Mouse (Mus musculus): ENCODE measurements around the gene Fcer2a. TPM values are rescaled to one million over a fixed set of nuclear protein-coding genes. Genes with fewer than 3 reads are reported as not detected.

Gene Fcer2a
- total RNA-seq, 2 experiments from 2014 or later = not detected

Other genes with a start within 250 kb of the Fcer2a start
- gene Pex11g, start 226.5 kb downstream of the Fcer2a start, total RNA-seq (2021) = 1 to 10 TPM in 1 of 2 experiments, under 1 TPM in 1; 0.73 to 1.1 TPM
- gene Tex45, start 223.3 kb downstream of the Fcer2a start, total RNA-seq (2021) = under 1 TPM in 1 of 2 experiments, not detected in 1; 0.30 TPM
- 10 to 100 TPM; 29.4 to 31.2 TPM for gene Zfp358, start 201.0 kb downstream of the Fcer2a start, total RNA-seq (2021)
- 10 to 100 TPM; 77.7 to 81.4 TPM for gene Mcoln1, start 193.7 kb downstream of the Fcer2a start, total RNA-seq (2021)
- gene Pnpla6, start 178.8 kb downstream of the Fcer2a start, total RNA-seq (2021) = 10 to 100 TPM; 73.7 to 79.2 TPM
- gene C330021F23Rik, start 126.2 kb downstream of the Fcer2a start, total RNA-seq (2021) = not detected
- 10 to 100 TPM; 67.3 to 71.8 TPM for gene Camsap3, start 106.9 kb downstream of the Fcer2a start, total RNA-seq (2021)
- gene Xab2, start 72.9 kb downstream of the Fcer2a start, total RNA-seq (2021) = 10 to 100 TPM; 32.4 to 36.3 TPM
- gene Pet100, start 72.6 kb downstream of the Fcer2a start, total RNA-seq (2021) = 10 to 100 TPM; 78.6 to 80.1 TPM
- not detected for gene Pcp2, start 68.6 kb downstream of the Fcer2a start, total RNA-seq (2021)
- 10 to 100 TPM; 57.0 to 59.3 TPM for gene Stxbp2, start 63.2 kb downstream of the Fcer2a start, total RNA-seq (2021)
- 1 to 10 TPM in 1 of 2 experiments, under 1 TPM in 1; 0.81 to 1.0 TPM for gene Retn, start 38.4 kb downstream of the Fcer2a start, total RNA-seq (2021)
- under 1 TPM; 0.55 to 0.66 TPM for gene Mcemp1, start 28.4 kb downstream of the Fcer2a start, total RNA-seq (2021)
- 10 to 100 TPM; 18.6 to 25.9 TPM for gene Fcor, start 21.8 kb downstream of the Fcer2a start, total RNA-seq (2021)
- 10 to 100 TPM; 31.2 to 32.3 TPM for gene Trappc5, start 17.9 kb downstream of the Fcer2a start, total RNA-seq (2021)
- gene Clec4g, start 26.5 kb upstream of the Fcer2a start, total RNA-seq (2021) = not detected
- gene Cd209a, start 54.8 kb upstream of the Fcer2a start, total RNA-seq (2021) = not detected
- not detected for gene Cd209e, start 160.1 kb upstream of the Fcer2a start, total RNA-seq (2021)
- gene Cd209d, start 184.4 kb upstream of the Fcer2a start, total RNA-seq (2021) = not detected
- gene Cd209b, start 232.7 kb upstream of the Fcer2a start, total RNA-seq (2021) = under 1 TPM; 0.18 to 0.21 TPM